Mouse (Mus musculus) forebrain, embryonic 10.5 days (tissue): ENCODE measurements around the gene Tmem26. TPM values are rescaled to one million over a fixed set of nuclear protein-coding genes. Genes with fewer than 3 reads are reported as not detected.

ENCODE experiments used
- DNase-seq: peaks from one replicate; pipeline ENCODE4 v3.0.0-alpha.2; 2017; ENCODE audit warnings: low spot score; ENCODE audit errors: extremely low spot score
- H3K27ac ChIP-seq: fragments of 300-500 bp; sonication (generic); 2 replicates; pipeline ENCODE4 v1.5.1; 2016; ENCODE audit warnings: mild to moderate bottlenecking
- H3K27me3 ChIP-seq: fragments of 300-500 bp; sonication (generic); 2 replicates; pipeline ENCODE4 v1.6.1; 2016; ENCODE audit warnings: mild to moderate bottlenecking; ENCODE audit not compliant: poor library complexity, severe bottlenecking
- H3K36me3 ChIP-seq: fragments of 300-500 bp; sonication (generic); replicated peaks from 2 replicates; pipeline ENCODE4 v1.6.1; 2016; ENCODE audit warnings: mild to moderate bottlenecking, moderate library complexity
- H3K4me1 ChIP-seq: fragments of 300-500 bp; sonication (generic); 2 replicates; pipeline ENCODE4 v1.6.1; 2016
- H3K4me3 ChIP-seq: fragments of 300-500 bp; sonication (generic); 2 replicates; pipeline ENCODE4 v1.5.1; 2016; ENCODE audit warnings: mild to moderate bottlenecking, moderate library complexity
- H3K9me3 ChIP-seq: fragments of 300-500 bp; sonication (generic); 2 replicates; pipeline ENCODE4 v1.6.1; 2016; ENCODE audit warnings: mild to moderate bottlenecking, moderate library complexity
- WGBS: fragments of 180-500 bp; shearing (Covaris S2); methylation state at CpG from one replicate; pipeline ENCODE4 v1.1.7; 2016; 5-methylcytosine and 5-hydroxymethylcytosine counted together
- polyA plus RNA-seq: library from polyadenylated mRNA; unstranded; fragments of >200 nt; fragmentation: Nextera tagmentation; extraction: Ambion mirVana; gene quantifications from 2 replicates; pipeline ENCODE4 v1.2.1, GENCODE M21; 2016

Gene Tmem26
- polyA plus RNA-seq, 1 experiment from 2014 or later = 3.2 TPM

GRCm38 (mm10) chr10:68781067-68781868 is 57.8 kb downstream of the Tmem26 start:
- DNase-seq = no peak
- Histone ChIP-seq H3K27ac (no peak overlapping the region), H3K4me1 (no peaks in the 10 kb centered on the region), H3K36me3 (no peaks in the 10 kb centered on the region), H3K27me3 (no peaks in the 10 kb centered on the region), H3K4me3 (no peak overlapping the region), H3K9me3 (no peaks in the 10 kb centered on the region)
- WGBS = 87% methylated on average over 9 of the region's 9 CpGs

DNA sequence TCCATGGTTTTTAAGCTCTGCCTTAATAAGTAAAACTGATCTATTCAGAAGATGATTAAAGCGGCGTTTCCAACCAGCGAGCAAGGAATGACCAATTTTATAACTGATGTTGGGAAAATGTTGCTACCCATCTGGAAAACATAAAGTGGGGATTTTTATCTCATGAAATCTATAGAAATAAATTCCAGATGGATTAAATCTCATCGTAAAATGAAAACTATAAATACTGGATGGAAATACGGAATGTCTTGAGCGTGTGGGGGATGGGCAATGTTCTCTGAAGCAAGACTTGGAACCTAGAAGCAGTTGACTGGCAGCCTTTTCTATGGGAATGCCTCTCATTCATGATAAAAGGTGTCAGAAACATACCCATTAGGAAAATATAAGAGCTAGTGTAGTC is 59.3 kb downstream of the Tmem26 start:
- 88% methylated on average over 6 of the region's 6 CpGs for WGBS
- Histone ChIP-seq H3K4me1 (no peaks in the 10 kb centered on the region), H3K36me3 (no peaks in the 10 kb centered on the region), H3K4me3 (no peak overlapping the region), H3K27ac (no peak overlapping the region), H3K27me3 (no peaks in the 10 kb centered on the region), H3K9me3 (no peaks in the 10 kb centered on the region)
- DNase-seq = no peak

DNA sequence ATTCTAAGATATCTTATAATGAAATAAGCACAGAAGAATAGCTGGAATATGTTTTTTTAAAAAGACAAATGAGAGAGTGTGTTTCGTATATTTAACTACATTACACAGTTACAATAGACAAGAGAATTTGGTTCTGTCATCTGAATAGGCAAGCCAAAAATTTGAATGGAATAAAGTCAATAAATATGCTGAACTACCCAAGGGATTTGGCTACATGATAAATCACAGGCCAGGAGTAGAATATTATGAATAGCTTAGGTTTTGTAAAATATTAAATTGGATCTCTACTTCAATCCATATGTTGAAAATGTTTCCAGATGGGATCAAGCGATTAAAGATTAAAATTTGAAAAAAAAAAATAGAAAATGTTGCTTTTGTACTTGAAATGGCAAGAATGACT is 60.4 kb downstream of the Tmem26 start:
- H3K27ac ChIP-seq = no peak overlapping the region
- no peaks in the 10 kb centered on the region for H3K27me3 ChIP-seq
- H3K4me3 ChIP-seq = no peak overlapping the region
- WGBS = 95% methylated on average over 2 of the region's 2 CpGs
- no peaks in the 10 kb centered on the region for H3K4me1 ChIP-seq
- DNase-seq = no peak
- no peaks in the 10 kb centered on the region for H3K9me3 ChIP-seq
- no peaks in the 10 kb centered on the region for H3K36me3 ChIP-seq

DNA sequence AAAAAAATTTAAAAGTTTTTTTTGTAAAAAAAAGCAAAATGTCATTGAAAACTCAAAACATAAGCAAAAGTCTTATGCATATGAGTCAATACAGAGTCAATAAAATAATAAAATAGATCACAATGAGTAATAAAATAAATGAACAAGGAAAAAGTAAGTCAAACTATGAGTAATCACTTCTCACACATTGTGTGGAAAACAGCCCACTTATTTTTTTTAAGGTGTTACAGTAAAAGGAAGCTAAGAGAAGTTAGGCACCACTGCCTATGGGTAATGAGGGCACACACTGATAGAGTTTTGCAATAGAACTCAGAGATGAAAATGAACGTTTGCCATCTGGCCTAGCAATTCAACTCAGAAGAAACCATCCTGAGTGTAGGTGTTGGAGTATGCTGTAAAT is 61.0 kb downstream of the Tmem26 start:
- 83% methylated on average over 1 of the region's 1 CpGs for WGBS
- H3K4me1 ChIP-seq = no peaks in the 10 kb centered on the region
- no peaks in the 10 kb centered on the region for H3K9me3 ChIP-seq
- no peaks in the 10 kb centered on the region for H3K27me3 ChIP-seq
- no peak for DNase-seq
- no peak overlapping the region for H3K4me3 ChIP-seq
- no peak overlapping the region for H3K27ac ChIP-seq
- H3K36me3 ChIP-seq = no peaks in the 10 kb centered on the region

GRCm38 (mm10) chr10:68795466-68795865 is 72.0 kb downstream of the Tmem26 start:
- WGBS = 9% methylated on average over 3 of the region's 3 CpGs
- H3K27ac ChIP-seq = 0 out of 2 replicates have a peak overlapping the region, but pooled peaks have one; percentile 11
- DNase-seq = peak; percentile 21
- no peaks in the 10 kb centered on the region for H3K9me3 ChIP-seq
- no peaks in the 10 kb centered on the region for H3K27me3 ChIP-seq
- peaks cover 13% of the 10 kb centered on the region for H3K4me1 ChIP-seq
- no peak overlapping the region for H3K4me3 ChIP-seq
- H3K36me3 ChIP-seq = no peaks in the 10 kb centered on the region

- Histone ChIP-seq H3K36me3 (no peaks in the 10 kb centered on the region), H3K27ac (no peak overlapping the region), H3K4me3 (no peak overlapping the region), H3K4me1 (peaks cover 13% of the 10 kb centered on the region), H3K27me3 (no peaks in the 10 kb centered on the region), H3K9me3 (no peaks in the 10 kb centered on the region)
- no peak for DNase-seq
- 71% methylated on average over 7 of the region's 7 CpGs for WGBS
Observed at GRCm38 (mm10) chr10:68799883-68800282, 76.4 kb downstream of the Tmem26 start.

DNA sequence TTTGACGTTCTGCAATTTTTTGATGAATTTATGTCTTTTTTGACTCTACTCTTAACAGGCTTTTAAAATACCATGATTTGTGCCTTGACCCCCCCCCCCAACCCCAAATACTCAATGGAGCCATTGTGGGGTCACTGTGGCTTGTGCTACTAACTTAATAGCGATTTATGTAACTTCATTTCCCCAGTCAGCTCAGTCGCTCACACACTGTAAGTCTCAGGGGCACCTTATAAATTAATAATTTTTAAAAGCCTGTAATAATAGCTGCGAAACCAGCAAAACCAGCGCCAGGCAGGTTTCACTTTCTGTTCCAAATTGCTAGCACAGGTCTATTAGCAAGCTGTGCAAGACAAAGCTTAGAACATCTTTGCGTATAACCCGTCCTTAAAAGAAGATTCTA is 76.9 kb downstream of the Tmem26 start:
- Histone ChIP-seq H3K36me3 (no peaks in the 10 kb centered on the region), H3K9me3 (no peaks in the 10 kb centered on the region), H3K4me3 (no peak overlapping the region), H3K27me3 (no peaks in the 10 kb centered on the region), H3K27ac (no peak overlapping the region), H3K4me1 (peaks cover 8% of the 10 kb centered on the region)
- WGBS = 91% methylated on average over 7 of the region's 7 CpGs
- DNase-seq = no peak

DNA sequence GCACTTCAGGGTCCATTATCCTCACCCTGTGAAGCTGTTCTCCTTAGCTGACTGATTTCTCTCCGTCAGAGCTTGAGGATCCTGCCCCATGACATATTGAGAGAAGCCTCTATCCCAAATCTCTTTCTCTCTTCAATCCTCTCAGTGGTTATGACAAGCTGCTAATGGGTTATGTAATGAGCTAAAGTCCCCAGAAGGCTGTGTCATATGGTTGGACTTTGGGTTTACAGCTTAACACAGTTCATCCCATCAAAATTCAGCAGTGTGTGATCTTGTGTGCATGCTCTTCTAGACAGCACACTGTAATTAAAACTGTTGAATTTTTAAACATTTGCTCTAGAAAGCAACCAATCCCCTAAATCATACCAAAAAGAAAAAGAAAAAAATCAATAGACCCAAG is 82.9 kb downstream of the Tmem26 start:
- DNase-seq = no peak
- no peak overlapping the region for H3K27ac ChIP-seq
- WGBS = 87% methylated on average over 1 of the region's 1 CpGs
- no peak overlapping the region for H3K4me3 ChIP-seq
- H3K9me3 ChIP-seq = no peaks in the 10 kb centered on the region; the same call in 1 of the 2 replicates
- H3K4me1 ChIP-seq = no peaks in the 10 kb centered on the region
- H3K27me3 ChIP-seq = no peaks in the 10 kb centered on the region
- no peaks in the 10 kb centered on the region for H3K36me3 ChIP-seq

- 84% methylated on average over 5 of the region's 5 CpGs for WGBS
- no peak overlapping the region for H3K27ac ChIP-seq
- H3K4me3 ChIP-seq = no peak overlapping the region
- H3K36me3 ChIP-seq = no peaks in the 10 kb centered on the region
- H3K9me3 ChIP-seq = no peaks in the 10 kb centered on the region; the same call in 1 of the 2 replicates
- no peaks in the 10 kb centered on the region for H3K4me1 ChIP-seq
- DNase-seq = no peak
- no peaks in the 10 kb centered on the region for H3K27me3 ChIP-seq
Observed at GRCm38 (mm10) chr10:68810958-68811357, 87.5 kb downstream of the Tmem26 start.

GRCm38 (mm10) chr10:68812699-68813098 is 89.3 kb downstream of the Tmem26 start:
- no peak for DNase-seq
- Histone ChIP-seq H3K4me1 (no peaks in the 10 kb centered on the region), H3K27ac (no peak overlapping the region), H3K36me3 (no peaks in the 10 kb centered on the region), H3K9me3 (no peaks in the 10 kb centered on the region; the same call in 1 of the 2 replicates), H3K4me3 (no peak overlapping the region), H3K27me3 (no peaks in the 10 kb centered on the region)
- WGBS = 96% methylated on average over 12 of the region's 12 CpGs

GRCm38 (mm10) chr10:68817281-68817680 is 93.8 kb downstream of the Tmem26 start:
- no peak for DNase-seq
- Histone ChIP-seq H3K9me3 (no peaks in the 10 kb centered on the region), H3K27ac (no peak overlapping the region), H3K36me3 (no peaks in the 10 kb centered on the region), H3K27me3 (no peaks in the 10 kb centered on the region), H3K4me3 (no peak overlapping the region), H3K4me1 (no peaks in the 10 kb centered on the region)
- 60% methylated on average over 4 of the region's 4 CpGs for WGBS

GRCm38 (mm10) chr10:68818065-68818759 is 94.8 kb downstream of the Tmem26 start:
- no peaks in the 10 kb centered on the region for H3K27me3 ChIP-seq
- DNase-seq = no peak
- 90% methylated on average over 10 of the region's 10 CpGs for WGBS
- no peaks in the 10 kb centered on the region for H3K9me3 ChIP-seq
- no peaks in the 10 kb centered on the region for H3K36me3 ChIP-seq
- no peak overlapping the region for H3K4me3 ChIP-seq
- no peak overlapping the region for H3K27ac ChIP-seq
- no peaks in the 10 kb centered on the region for H3K4me1 ChIP-seq

DNA sequence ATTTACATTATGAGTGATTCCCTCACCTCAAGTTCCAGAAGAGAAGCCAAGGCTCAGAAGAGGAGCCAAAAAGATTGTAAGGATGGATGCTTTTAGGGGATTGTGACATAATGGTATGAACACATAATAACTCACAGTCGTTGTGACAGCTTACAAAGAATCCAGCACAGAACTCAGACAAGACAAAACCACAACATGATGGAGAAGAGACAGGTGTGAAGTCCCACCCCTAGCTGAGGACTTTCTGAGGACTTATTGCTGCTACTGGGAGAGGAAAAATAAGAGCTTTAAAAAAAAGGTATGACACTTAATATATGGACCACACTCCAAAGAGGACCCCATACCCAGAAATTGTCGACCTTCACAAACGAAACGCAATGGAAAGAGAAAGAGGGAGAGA is 101.1 kb downstream of the Tmem26 start:
- Histone ChIP-seq H3K27me3 (no peaks in the 10 kb centered on the region), H3K27ac (no peak overlapping the region), H3K4me1 (no peaks in the 10 kb centered on the region), H3K9me3 (no peaks in the 10 kb centered on the region), H3K4me3 (no peak overlapping the region), H3K36me3 (no peaks in the 10 kb centered on the region)
- 89% methylated on average over 4 of the region's 4 CpGs for WGBS
- DNase-seq = no peak
